Mouse (Mus musculus) ES-Bruce4 (cell line): ENCODE data around the gene Ctsr.

ENCODE experiments used
- CTCF ChIP-seq: IDR thresholded peaks from one replicate; pipeline ENCODE4 v1.8.1; 2011; ENCODE audit warnings: low read depth, low read length
- POLR2A ChIP-seq: IDR thresholded peaks from one replicate; pipeline ENCODE4 v1.8.1; 2011; ENCODE audit warnings: low read length; ENCODE audit not compliant: insufficient read depth

DNA sequence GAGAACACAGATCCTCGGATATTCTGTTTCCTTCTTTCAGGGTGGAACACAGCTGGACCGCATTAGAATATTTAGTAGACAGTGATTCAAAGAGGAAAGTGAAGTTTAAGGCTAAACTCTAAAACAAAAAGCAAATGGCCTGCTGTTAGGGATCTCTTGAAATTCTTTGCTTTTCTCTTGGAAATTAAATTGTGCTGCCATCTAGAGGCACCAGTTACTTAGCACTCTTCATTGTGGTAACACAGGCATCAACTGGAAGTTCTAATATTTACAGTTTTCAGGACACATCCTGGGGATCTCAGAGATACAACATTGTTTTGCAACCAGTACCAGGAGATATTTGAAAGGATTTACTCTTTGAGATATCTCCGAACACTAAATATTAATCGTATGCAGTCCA lies 566 bp upstream of the Ctsr start:
- TF ChIP-seq POLR2A = no peak
- no peak for TF ChIP-seq CTCF
